Mouse (Mus musculus): ENCODE measurements around the gene Cpa4.

The Cpa4 gene

DNA sequence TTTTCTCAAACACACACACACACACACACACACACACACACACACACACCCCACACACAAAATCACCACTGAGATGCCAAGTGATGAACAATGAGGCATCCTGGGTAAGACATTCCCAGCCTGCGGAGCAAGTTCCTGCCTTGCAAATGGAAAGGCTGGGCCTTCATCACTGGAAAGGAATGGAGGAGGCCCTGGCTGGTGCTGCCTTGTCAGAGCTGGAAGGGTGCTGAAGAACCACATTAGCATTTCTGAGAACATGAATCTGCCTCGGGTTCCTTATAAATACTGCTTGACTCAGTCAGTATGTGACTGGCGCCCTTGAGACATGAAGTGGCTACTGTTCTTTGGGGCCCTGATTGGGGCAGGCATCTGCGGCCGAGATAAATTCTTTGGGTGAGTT lies at the start of gene Cpa4:
Cpa4 (plus strand) TSS at position 301 of the 400 bp plus-strand sequence.
- DNase-seq (ENCODE audit: low spot score): no peak

DNA sequence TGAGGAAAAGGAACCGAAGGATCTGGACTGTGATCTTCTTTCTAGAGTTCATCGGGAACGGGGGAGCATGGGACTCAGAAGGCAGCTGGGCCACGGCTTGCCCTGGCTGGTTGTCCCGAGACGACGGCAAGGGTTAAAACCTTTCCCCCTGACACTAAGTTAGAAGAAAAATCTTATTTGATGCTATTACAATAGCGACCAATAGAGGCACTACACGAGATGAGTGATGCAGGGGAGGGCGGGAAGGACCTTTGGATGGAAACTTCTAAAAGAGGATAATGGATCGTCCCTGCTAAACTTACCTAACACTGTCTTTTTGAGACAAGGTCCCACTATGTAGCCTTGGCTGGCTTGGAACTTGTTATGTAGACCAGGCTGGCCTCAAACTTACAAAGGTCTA lies 47.8 kb upstream of the Cpa4 start:
- DNase-seq (ENCODE audit: low spot score): peak; percentile 37

DNA sequence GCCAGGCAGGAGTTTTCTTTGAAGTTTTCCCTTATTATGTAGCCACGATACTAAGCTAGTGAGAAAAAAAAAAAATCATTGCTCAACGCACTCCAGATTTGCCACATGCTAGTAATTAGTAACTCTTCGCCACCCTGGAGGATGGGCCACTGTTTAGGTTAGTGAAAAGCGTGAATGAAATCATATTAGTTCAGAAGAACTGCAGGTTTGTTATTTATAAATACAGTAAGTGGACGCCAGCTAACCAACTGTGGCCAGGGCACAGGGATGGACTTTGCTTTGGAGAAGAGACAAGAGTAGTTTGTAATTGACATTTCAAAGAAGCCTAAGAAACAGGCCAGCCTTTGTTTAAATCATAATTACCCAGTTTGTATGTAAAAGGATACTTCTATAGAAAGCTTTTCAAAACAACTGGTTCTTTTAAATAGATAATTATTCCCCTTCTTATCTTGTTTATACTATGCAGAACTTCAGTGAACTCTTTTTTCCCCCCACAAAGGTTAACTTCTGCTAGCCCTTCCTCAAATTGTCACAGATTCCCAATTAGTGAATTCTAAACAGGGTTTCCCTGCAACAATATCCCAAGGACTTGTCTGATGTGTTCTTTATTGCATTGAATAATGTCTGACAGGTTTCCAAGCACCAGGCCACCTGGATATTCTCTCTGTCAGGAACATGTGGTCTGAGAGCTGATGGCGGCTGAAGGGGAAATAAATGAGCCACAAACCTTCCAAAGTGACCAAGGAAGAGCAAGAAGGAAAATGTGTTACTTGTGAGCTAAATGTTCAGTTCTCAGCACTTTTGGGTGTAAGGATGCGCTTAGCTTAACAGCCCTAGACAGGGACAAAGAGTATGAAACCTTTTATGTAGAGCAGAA lies 42.5 kb upstream of the Cpa4 start:
- DNase-seq (ENCODE audit: low spot score): no peak

DNA sequence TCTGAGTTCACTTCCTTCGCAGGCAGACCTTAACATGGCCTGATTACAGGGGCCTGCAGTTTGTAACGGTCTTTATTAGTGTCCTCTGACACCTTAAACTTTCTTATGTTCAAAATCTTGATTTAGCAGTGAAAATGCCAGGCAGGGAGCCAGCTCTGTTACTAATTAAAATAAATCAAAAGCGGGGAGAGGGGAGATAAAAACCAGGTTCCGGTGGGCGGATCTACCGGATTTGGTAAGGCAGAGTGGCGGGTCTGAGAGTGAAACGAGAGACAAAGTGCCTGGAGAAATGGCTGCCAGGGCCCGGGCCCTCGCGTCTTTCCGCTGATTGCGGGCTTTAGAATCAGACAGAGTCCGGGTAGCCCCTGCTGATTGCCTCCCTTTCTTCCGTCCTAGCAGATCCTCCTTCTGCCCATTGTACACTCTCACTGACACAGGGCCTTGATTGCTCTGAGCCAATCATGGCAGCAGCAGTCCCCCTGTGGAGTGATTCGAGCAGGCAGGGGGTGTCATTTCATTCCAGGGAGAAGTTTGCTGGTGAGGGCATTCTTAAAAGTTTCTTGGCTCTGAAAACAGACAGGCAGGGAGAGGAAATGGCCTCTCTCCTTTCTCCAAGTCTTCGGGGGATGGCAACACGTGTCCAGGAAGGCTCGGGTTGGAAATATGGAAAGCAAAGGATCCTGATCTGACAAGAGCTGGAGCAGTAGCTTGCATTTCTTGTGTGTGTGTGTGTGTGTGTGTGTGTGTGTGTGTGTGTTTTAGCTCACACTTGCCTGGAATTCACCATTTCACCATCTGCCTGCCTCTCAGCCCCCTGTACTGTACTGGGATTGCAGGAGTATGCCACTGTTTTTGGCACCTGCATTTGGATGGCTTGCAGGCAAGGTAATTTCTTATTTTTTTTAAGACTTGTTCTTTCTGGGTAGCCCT lies 41.3 kb upstream of the Cpa4 start:
- DNase-seq (ENCODE audit: low spot score): peak; percentile 59

DNA sequence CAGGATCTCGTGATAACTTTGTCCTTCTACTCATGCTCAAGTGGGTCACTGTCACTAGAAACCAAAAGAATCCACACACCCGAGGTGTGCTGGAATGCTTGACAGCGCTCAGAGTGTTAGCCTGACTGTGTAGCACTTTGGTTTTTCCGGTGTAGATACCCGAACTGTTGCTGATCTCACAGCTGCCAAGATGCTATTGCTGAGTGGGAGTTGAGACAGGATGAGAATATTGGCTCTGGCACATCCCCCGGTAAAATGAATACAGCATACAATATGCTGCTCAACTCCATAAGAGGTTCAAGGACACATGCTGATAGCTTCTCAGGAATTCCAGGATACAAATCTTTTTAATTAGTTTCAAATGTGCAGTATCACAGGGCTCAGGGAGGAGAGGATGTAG lies 39.4 kb upstream of the Cpa4 start:
- no peak for DNase-seq (ENCODE audit: low spot score)

DNA sequence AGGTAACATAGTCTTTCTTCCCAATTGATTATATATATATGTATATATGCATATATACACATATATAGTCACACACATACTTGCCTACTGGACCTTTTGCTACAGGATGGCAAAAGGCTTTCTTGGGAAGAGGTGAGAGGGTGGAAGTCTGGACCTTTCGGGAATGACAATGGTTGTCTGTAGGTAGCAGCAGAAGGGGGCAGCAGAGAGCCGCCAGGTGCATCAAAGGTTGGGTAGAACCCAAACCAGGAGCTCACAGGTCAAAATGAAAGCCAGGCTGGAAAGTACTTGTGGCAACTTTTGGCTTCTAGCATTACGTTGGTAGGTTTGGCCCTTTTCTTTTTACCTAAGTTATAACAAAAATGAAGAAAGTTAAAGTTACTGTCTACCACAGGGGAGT lies 32.8 kb upstream of the Cpa4 start:
- DNase-seq (ENCODE audit: low spot score): peak; percentile 45

DNA sequence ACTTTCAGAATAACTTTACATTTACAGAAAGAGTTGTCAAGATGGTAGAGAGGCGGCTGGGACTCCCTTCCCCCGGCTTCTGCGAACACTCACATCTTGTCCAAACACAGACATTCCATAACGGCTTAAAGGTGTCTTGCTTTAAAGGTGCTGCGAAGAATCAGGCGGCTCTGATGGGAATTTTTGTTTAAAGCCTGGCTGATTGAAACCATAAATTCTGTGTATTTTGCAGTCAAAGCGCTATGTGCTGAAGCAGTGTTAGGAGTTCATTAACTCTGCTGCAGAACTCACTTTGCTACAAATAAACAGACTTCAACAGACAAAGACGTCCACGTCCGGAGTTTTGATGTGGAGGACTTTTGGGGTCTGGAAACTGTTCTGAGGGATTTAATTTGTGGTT lies 29.9 kb upstream of the Cpa4 start:
- no peak for DNase-seq (ENCODE audit: low spot score)

GRCm38 (mm10) chr6:30538800-30539199 lies 29.4 kb upstream of the Cpa4 start:
- DNase-seq (ENCODE audit: low spot score): no peak

- no peak for DNase-seq (ENCODE audit: low spot score)
Measured at GRCm38 (mm10) chr6:30541009-30541799, 27.0 kb upstream of the Cpa4 start, which contains the start of gene Cpa2. Gene Cpa2 (plus strand): TSS chr6:30541582.

GRCm38 (mm10) chr6:30542277-30542676 lies 25.9 kb upstream of the Cpa4 start:
- no peak for DNase-seq (ENCODE audit: low spot score)

GRCm38 (mm10) chr6:30543077-30543476 lies 25.1 kb upstream of the Cpa4 start:
- DNase-seq (ENCODE audit: low spot score): no peak

DNA sequence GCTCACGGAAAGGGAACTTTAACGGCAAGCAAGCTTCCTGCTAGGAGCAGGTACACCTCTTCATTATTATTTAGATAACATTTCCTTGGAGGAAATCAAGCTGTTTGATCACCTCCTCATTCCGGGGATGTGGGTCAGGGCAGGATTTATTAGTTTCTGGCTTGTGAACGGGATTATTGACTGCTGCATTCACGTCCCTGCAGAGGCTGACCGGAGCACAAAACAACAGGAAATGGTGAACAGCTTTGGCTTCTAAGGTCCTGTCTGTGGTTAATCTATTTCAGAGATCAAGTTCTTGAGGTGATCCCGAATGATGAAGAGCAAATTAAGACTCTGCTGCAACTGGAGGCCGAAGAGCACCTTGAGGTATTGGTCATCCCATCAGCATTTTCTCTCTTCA lies 24.3 kb upstream of the Cpa4 start:
- no peak for DNase-seq (ENCODE audit: low spot score)

DNA sequence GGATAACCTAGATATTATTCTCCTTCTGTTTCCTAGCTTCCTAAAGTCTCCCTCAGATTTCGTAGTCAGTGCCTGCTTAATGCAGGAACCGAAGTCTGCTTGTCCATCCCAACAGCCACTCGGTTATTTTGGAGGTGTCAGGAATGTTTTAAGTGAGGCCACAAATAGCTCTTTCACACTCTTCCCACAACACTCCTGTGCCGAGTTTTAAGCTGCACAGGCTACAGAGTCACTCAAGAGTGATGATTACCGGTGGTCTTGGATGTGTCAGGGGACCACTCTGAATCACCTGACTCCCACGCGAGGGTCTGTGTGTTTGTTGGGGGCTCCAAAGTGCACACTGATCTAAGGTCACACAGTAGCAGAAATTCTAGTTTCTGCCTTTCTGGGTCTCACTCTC lies 22.5 kb upstream of the Cpa4 start:
- no peak for DNase-seq (ENCODE audit: low spot score)

DNA sequence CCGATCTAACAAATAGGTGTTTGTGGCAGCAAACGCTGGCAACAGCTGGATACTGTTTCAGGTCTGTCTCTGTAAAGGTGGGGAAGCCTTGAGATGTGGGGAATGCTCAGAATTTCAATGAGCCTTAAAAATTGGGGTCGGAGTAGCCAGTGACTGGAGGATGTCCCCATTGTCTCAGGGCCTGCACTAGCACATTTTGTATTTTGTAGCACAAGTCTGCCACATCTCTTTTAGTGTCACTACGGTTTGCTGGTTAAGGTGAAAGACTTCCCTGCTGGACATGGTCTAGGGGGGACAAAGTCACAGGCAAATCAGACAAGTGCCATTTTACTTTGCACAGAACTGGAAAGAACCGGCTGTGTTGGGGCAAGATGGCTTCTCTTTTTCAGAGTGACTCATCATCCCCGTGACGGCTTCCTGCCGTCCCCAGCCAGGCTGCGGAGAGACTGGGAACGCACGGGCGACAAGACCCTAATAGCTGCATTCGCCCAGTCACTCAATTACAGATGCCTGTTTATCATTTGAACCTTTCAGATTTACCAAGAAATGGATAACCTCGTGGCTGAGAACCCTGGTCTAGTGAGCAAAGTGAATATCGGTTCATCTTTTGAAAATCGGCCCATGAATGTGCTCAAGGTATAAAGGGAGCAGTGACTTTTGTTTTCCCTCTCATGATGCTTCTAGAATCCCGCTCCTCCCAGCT lies 21.4 kb upstream of the Cpa4 start:
- DNase-seq (ENCODE audit: low spot score): peak; percentile 70

GRCm38 (mm10) chr6:30547274-30547645 lies 20.9 kb upstream of the Cpa4 start:
- peak; percentile 60 for DNase-seq (ENCODE audit: low spot score)

DNA sequence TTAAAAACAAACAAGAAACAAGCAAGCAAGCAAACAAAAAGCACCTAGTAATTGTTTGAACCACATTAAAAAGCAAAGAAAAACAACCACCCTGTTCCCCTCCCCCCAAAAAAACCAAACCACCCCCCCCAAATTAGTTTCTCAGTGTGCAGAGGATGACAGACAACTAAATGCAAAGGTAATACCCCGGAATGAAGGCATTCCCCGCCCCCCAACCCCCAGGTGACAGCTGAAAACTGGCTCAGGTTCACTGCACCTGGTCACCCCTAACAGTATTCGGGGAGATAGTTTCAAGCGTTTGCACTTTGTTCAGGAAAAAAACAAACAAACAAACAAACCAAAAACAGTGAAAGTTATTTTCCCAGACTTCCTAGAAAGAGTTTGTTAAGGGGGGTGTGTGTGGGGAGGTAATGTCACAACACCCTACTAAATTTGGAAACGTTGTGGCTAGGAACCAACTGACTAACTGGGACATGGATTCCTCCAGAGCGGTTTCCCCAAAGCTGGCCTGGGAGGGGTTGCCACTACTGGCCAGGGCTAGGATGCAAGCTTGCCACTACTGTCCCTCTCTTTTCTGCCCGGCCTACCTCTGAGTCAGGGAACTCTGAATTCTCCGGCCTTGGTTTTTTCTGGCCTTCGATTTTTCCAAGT lies 20.4 kb upstream of the Cpa4 start:
- peak; percentile 32 for DNase-seq (ENCODE audit: low spot score)

GRCm38 (mm10) chr6:30549231-30549761 lies 18.9 kb upstream of the Cpa4 start:
- peak; percentile 43 for DNase-seq (ENCODE audit: low spot score)

DNA sequence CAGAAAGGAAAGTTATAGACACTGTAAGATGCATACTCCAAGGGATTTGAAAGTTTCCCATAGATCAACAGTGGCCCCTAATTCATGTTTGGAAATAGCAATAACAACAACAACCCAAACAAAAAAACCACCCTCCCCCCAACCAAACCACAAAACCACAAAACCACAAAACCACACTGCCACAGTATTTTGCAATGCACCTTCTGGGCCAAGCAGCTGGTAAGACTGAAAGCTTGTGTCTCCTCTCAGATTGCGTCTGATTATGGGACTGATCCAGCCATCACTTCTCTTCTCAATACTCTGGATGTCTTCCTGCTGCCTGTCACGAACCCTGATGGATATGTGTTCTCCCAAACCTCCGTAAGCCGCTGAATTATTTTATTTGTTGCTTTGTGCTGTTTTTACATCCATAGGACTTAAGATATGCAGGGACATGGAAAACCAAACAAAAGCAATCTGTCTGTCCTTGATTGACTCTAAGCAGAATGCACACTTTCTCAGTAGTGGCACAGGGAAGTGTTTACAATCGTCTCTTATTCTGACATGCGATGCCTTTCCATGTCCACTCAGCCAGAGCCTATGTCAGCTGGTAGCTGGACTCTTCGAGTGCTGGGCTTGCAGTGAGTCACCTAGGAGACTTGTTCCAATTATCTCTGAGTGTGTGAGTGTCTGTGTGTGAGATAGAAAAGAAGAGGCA lies 17.5 kb upstream of the Cpa4 start:
- DNase-seq (ENCODE audit: low spot score): no peak

- no peak for DNase-seq (ENCODE audit: low spot score)
Measured at GRCm38 (mm10) chr6:30551193-30551515, 17.0 kb upstream of the Cpa4 start.

Measured in retina, embryonic 14.5 days (tissue).